Mouse (Mus musculus) bone marrow, adult 2 months (tissue): Measurements from ENCODE around the gene Lsm3.

Experiments
- CTCF ChIP-seq: fragments of 200-500 bp; IDR thresholded peaks from 2 replicates; pipeline ENCODE4 v1.5.1; 2011; ENCODE audit warnings: low read length, control low read depth; ENCODE audit not compliant: control insufficient read depth, insufficient read depth
- POLR2A ChIP-seq: fragments of 200-500 bp; IDR thresholded peaks from 2 replicates; pipeline ENCODE4 v1.6.1; 2011; ENCODE audit warnings: low read depth, mild to moderate bottlenecking, control low read depth, low read length, borderline replicate concordance; ENCODE audit not compliant: control insufficient read depth

- TF ChIP-seq CTCF = no peak
- no peak for TF ChIP-seq POLR2A
Measured at GRCm38 (mm10) chr6:91510211-91510610, 5.5 kb upstream of the Lsm3 start.
